Mouse (Mus musculus): ENCODE results near the gene Pygo1.

The Pygo1 gene

GRCm38 (mm10) chr9:72925021-72925934 lies at the start of gene Pygo1:
Gene Pygo1, plus strand, starts transcription at chr9:72925645.
- DNase-seq, result peak in 1 of 2 experiments; percentile 20

GRCm38 (mm10) chr9:72875878-72876277 lies 49.6 kb upstream of the Pygo1 start:
- DNase-seq, result no peak

GRCm38 (mm10) chr9:72877905-72878304 lies 47.5 kb upstream of the Pygo1 start:
- DNase-seq, result no peak

- DNase-seq, result no peak
These were observed 46.8 kb upstream of the Pygo1 start for GRCm38 (mm10) chr9:72878656-72879055.

- DNase-seq, result no peak
These were observed 45.8 kb upstream of the Pygo1 start for GRCm38 (mm10) chr9:72879601-72880000.

GRCm38 (mm10) chr9:72880225-72880960 lies 45.1 kb upstream of the Pygo1 start:
- no peak for DNase-seq

- no peak for DNase-seq
These were observed 44.2 kb upstream of the Pygo1 start for GRCm38 (mm10) chr9:72881026-72881768.

GRCm38 (mm10) chr9:72883940-72884339 lies 41.5 kb upstream of the Pygo1 start:
- DNase-seq, result peak; percentile 21 to 24

GRCm38 (mm10) chr9:72889777-72890176 lies 35.7 kb upstream of the Pygo1 start:
- no peak for DNase-seq

GRCm38 (mm10) chr9:72890499-72891085 lies 34.9 kb upstream of the Pygo1 start:
- peak; percentile 23 to 43 for DNase-seq

GRCm38 (mm10) chr9:72892761-72893160 lies 32.7 kb upstream of the Pygo1 start:
- DNase-seq, result no peak

- DNase-seq, result no peak
These were observed 30.6 kb upstream of the Pygo1 start for GRCm38 (mm10) chr9:72894796-72895352.

- DNase-seq, result no peak
These were observed 23.4 kb upstream of the Pygo1 start for GRCm38 (mm10) chr9:72902057-72902456.

- no peak for DNase-seq
These were observed 22.8 kb upstream of the Pygo1 start for GRCm38 (mm10) chr9:72902611-72903010.

GRCm38 (mm10) chr9:72906693-72907103 lies 18.7 kb upstream of the Pygo1 start:
- no peak for DNase-seq

- DNase-seq, result no peak
These were observed 14.1 kb upstream of the Pygo1 start for GRCm38 (mm10) chr9:72911381-72911780.

GRCm38 (mm10) chr9:72913551-72913950 lies 11.9 kb upstream of the Pygo1 start:
- no peak for DNase-seq

GRCm38 (mm10) chr9:72915728-72916127 lies 9.7 kb upstream of the Pygo1 start:
- no peak for DNase-seq

- DNase-seq, result no peak
These were observed 2.4 kb upstream of the Pygo1 start for GRCm38 (mm10) chr9:72923068-72923467.

GRCm38 (mm10) chr9:72925935-72926258 lies 452 bp downstream of the Pygo1 start:
- DNase-seq, result no peak

GRCm38 (mm10) chr9:72931166-72931790 lies 5.8 kb downstream of the Pygo1 start:
- no peak for DNase-seq

GRCm38 (mm10) chr9:72935309-72935708 lies 9.9 kb downstream of the Pygo1 start:
- DNase-seq, result no peak
